Mouse (Mus musculus) left cerebral cortex, postnatal 10 days (tissue): ENCODE data around the gene 1700109H08Rik. TPM values are rescaled to one million over a fixed set of nuclear protein-coding genes. Genes with fewer than 3 reads are reported as not detected.
"Not testable (repeated sequence)": the region's sequence is repeated elsewhere in the genome, so short reads cannot be mapped to it uniquely, and the experiment has no call there.

Experiments
- DNase-seq, 2 experiments: peaks; one replicate each; pipeline ENCODE4 v3.0.0; 2021 to 2022; ENCODE audit warnings: low spot score in 2 of 2, mixed read lengths in 1 of 2; ENCODE audit errors: extremely low spot score in 1 of 2
- intact Hi-C: fragments of 180-260 bp; cut with DNase I; formaldehyde crosslinking; loops from one replicate; pipeline ENCODE4 v1.15.1; 2025
- total RNA-seq, 2 experiments: library from RNA; stranded (reverse); gene quantifications; 2 replicates each; pipeline ENCODE4 v1.2.3; 2021

The 1700109H08Rik gene
- total RNA-seq, 2 experiments from 2014 or later = 4.9 to 6.6 TPM

GRCm38 (mm10) chr5:3596399-3596766 lies 25.0 kb downstream of the 1700109H08Rik start, which contains the start of gene Rbm48:
Gene Rbm48 (minus strand): TSS chr5:3596585.
- intact Hi-C loops = no loop called here
- peak; percentile 84 to 91 for DNase-seq

GRCm38 (mm10) chr5:3597171-3597570 lies 25.8 kb downstream of the 1700109H08Rik start:
- intact Hi-C loops = no loop called here

GRCm38 (mm10) chr5:3598766-3599165 lies 27.4 kb downstream of the 1700109H08Rik start:
- no peak for DNase-seq
- intact Hi-C loops = no loop called here

More at GRCm38 (mm10) chr5:3597171-3597570, 25.8 kb downstream of the 1700109H08Rik start:
- DNase-seq = no peak

- no peak for DNase-seq
- intact Hi-C loops = no loop called here
Measured at GRCm38 (mm10) chr5:3600298-3600697, 28.9 kb downstream of the 1700109H08Rik start.

- intact Hi-C loops = no loop called here
Measured at GRCm38 (mm10) chr5:3600790-3601189, 29.4 kb downstream of the 1700109H08Rik start.

GRCm38 (mm10) chr5:3607114-3607513 lies 35.7 kb downstream of the 1700109H08Rik start:
- intact Hi-C loops = no loop called here

More at GRCm38 (mm10) chr5:3600790-3601189, 29.4 kb downstream of the 1700109H08Rik start:
- no peak for DNase-seq

GRCm38 (mm10) chr5:3609241-3609640 lies 37.9 kb downstream of the 1700109H08Rik start:
- intact Hi-C loops = no loop called here

More at GRCm38 (mm10) chr5:3607114-3607513, 35.7 kb downstream of the 1700109H08Rik start:
- no peak for DNase-seq

GRCm38 (mm10) chr5:3611835-3612234 lies 40.5 kb downstream of the 1700109H08Rik start:
- intact Hi-C loops, DNase-seq: not testable (repeated sequence)

More at GRCm38 (mm10) chr5:3609241-3609640, 37.9 kb downstream of the 1700109H08Rik start:
- no peak for DNase-seq

- DNase-seq = no peak
Measured at GRCm38 (mm10) chr5:3620486-3620885, 49.1 kb downstream of the 1700109H08Rik start.

GRCm38 (mm10) chr5:3630055-3630454 lies 58.7 kb downstream of the 1700109H08Rik start:
- DNase-seq = no peak
- intact Hi-C loops = no loop called here

More at GRCm38 (mm10) chr5:3620486-3620885, 49.1 kb downstream of the 1700109H08Rik start:
- intact Hi-C loops = no loop called here

GRCm38 (mm10) chr5:3631512-3632271 lies 60.3 kb downstream of the 1700109H08Rik start:
- DNase-seq = no peak
- intact Hi-C loops = no loop called here

GRCm38 (mm10) chr5:3632285-3632684 lies 60.9 kb downstream of the 1700109H08Rik start:
- no peak for DNase-seq
- intact Hi-C loops = no loop called here

- intact Hi-C loops = no loop called here
Measured at GRCm38 (mm10) chr5:3633315-3633714, 61.9 kb downstream of the 1700109H08Rik start.

GRCm38 (mm10) chr5:3633951-3634350 lies 62.6 kb downstream of the 1700109H08Rik start:
- no peak for DNase-seq
- intact Hi-C loops = no loop called here

More at GRCm38 (mm10) chr5:3633315-3633714, 61.9 kb downstream of the 1700109H08Rik start:
- DNase-seq = no peak

Other genes with a start within 250 kb of the 1700109H08Rik start
- 10 to 100 TPM in 1 of 2 experiments, 1 to 10 TPM in 1; 8.7 to 12.0 TPM for gene Cdk6, start 230.1 kb upstream of the 1700109H08Rik start, total RNA-seq
- 10 to 100 TPM; 37.0 to 39.3 TPM for gene Fam133b, start 27.7 kb upstream of the 1700109H08Rik start, total RNA-seq
- 10 to 100 TPM; 27.4 to 27.8 TPM for gene Pex1, start 24.5 kb downstream of the 1700109H08Rik start, total RNA-seq
- 10 to 100 TPM; 11.5 to 12.3 TPM for gene Rbm48, start 25.0 kb downstream of the 1700109H08Rik start, total RNA-seq
- not detected for gene Tmbim7, start 79.6 kb downstream of the 1700109H08Rik start, total RNA-seq
- 100 to 1,000 TPM; 128 to 129 TPM for gene Gatad1, start 85.6 kb downstream of the 1700109H08Rik start, total RNA-seq
- gene Ankib1, start 231.4 kb downstream of the 1700109H08Rik start, total RNA-seq = 10 to 100 TPM; 64.3 to 67.9 TPM
- 10 to 100 TPM; 38.5 to 41.6 TPM for gene Krit1, start 231.6 kb downstream of the 1700109H08Rik start, total RNA-seq